In the genomic region with DNA sequence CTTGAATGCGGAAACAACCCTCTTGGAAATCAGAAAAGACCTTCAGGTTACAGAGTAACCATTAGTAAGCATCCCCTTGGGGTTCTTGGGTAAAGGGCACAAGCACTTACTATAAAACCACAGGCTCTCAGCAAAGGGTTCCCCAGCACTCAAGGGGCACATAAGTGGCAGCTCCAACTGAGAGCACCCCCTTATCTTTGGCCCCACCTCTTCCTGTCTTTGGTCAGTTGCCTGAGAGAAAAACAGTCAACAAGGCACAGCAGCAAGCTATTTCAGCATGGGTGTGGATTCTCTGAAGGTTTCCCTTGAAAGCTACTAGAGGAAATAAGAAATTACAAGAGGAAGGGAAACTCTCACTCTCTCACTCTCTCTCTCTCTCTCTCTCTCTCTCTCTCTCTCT, we compare ENCODE assay signal across 9 mouse cellular contexts. TPM values are rescaled to one million over a fixed set of nuclear protein-coding genes. Genes with fewer than 3 reads are reported as not detected.
DNase-seq lines count a peak whose midpoint lies in the region; ATAC-seq and TF ChIP-seq lines count a peak whose summit lies in the region.
"Had no signal": no experiment of that assay in that cellular context is flagged by ENCODE, and none has a peak within 500 bp of the region (broad histone marks: within the 10 kb centered on the region; RNA-seq: fewer than 3 reads in every experiment).

No protein-coding gene starts in this region.

- TF ChIP-seq RAD21 in MEL (IDR thresholded peaks at IDR 0.05; ENCODE audit: low read depth, low read length), result no peak

- peak; percentile 47 for DNase-seq in MEL (ENCODE audit: low read depth, low spot score)
- DNase-seq in lung, adult 18-20 months, result peak; percentile 89 to 91
- peak; percentile 4 for DNase-seq in spleen, adult 12 weeks (ENCODE audit: low spot score)
- DNase-seq in forebrain, embryonic 10.5 days (ENCODE audit: extremely low spot score, low spot score), result no peak
- no peak for DNase-seq in ovary, postnatal 14 days (ENCODE audit: low spot score)
- no peak for DNase-seq in urinary bladder, postnatal 10 days (ENCODE audit: low spot score)
- no peak for DNase-seq in right cerebral cortex, postnatal 4 days

- H3K9me3 ChIP-seq in MEL (replicated peaks; ENCODE audit: insufficient read depth, low read length), result no peaks in the 10 kb centered on the region
- no peaks in the 10 kb centered on the region for H3K9me3 ChIP-seq in heart, embryonic 13.5 days
- no peaks in the 10 kb centered on the region for H3K9me3 ChIP-seq in forebrain, embryonic 10.5 days
- H3K9me3 ChIP-seq: forebrain, embryonic 15.5 days had no signal

- H3K4me1 ChIP-seq in MEL (ENCODE audit: control insufficient read depth in 1 of 2, insufficient read depth in 2 of 2, low read length in 2 of 2), result no peaks in the 10 kb centered on the region
- peaks cover 40% of the 10 kb centered on the region for H3K4me1 ChIP-seq in heart, embryonic 13.5 days
- peaks cover 29% of the 10 kb centered on the region for H3K4me1 ChIP-seq in forebrain, embryonic 10.5 days

- ATAC-seq in heart, embryonic 13.5 days (ENCODE audit: extremely low read depth, insufficient number of reproducible peaks, low FRiP score, low TSS enrichment), result no peak
- ATAC-seq: forebrain, embryonic 15.5 days had no signal

- TF ChIP-seq POLR2A in MEL (IDR thresholded peaks at IDR 0.05; ENCODE audit: control insufficient read depth in 1 of 2, insufficient read depth in 1 of 2, low read depth in 1 of 2, low read length in 2 of 2, poor library complexity in 1 of 2), result no peak

- 67% methylated on average over 1 of the region's 1 CpGs for WGBS in heart, embryonic 13.5 days
- 93% methylated on average over 1 of the region's 1 CpGs for WGBS in forebrain, embryonic 10.5 days

- H3K79me2 ChIP-seq in MEL (ENCODE audit: control insufficient read depth, insufficient read depth, low read length, poor library complexity), result no peaks in the 10 kb centered on the region

- no peak overlapping the region for H3K4me3 ChIP-seq in MEL (ENCODE audit: control insufficient read depth in 1 of 2, insufficient read depth in 1 of 2, low read depth in 2 of 2, low read length in 2 of 2)
- no peak overlapping the region for H3K4me3 ChIP-seq in heart, embryonic 13.5 days
- no peak overlapping the region for H3K4me3 ChIP-seq in forebrain, embryonic 10.5 days
- H3K4me3 ChIP-seq: forebrain, embryonic 15.5 days had no signal

- no peak for TF ChIP-seq CTCF in MEL (IDR thresholded peaks at IDR 0.05 in 2 of 3, conservative IDR thresholded peaks at IDR 0.05 in 1 of 3; ENCODE audit: control insufficient read depth in 1 of 3, insufficient read depth in 1 of 3, low read depth in 2 of 3, low read length in 3 of 3, poor library complexity in 1 of 3, severe bottlenecking in 1 of 3)

- no peaks in the 10 kb centered on the region for H3K36me3 ChIP-seq in MEL (ENCODE audit: control insufficient read depth in 1 of 2, insufficient read depth in 2 of 2, low read length in 2 of 2)
- peaks cover 25% of the 10 kb centered on the region for H3K36me3 ChIP-seq in heart, embryonic 13.5 days
- H3K36me3 ChIP-seq in forebrain, embryonic 10.5 days (replicated peaks), result no peaks in the 10 kb centered on the region
- H3K36me3 ChIP-seq: forebrain, embryonic 15.5 days had no signal

- no peak for TF ChIP-seq EP300 in MEL (IDR thresholded peaks at IDR 0.05; ENCODE audit: low read depth in 1 of 2, low read length in 2 of 2)

- peak overlapping the region; percentile 80; the same call in 1 of the 2 replicates for H3K4me2 ChIP-seq in heart, embryonic 13.5 days
- H3K4me2 ChIP-seq: forebrain, embryonic 15.5 days had no signal

- no peaks in the 10 kb centered on the region; a peak in 1 of 4 replicates for H3K27me3 ChIP-seq in MEL (ENCODE audit: control insufficient read depth in 1 of 2, insufficient read depth in 2 of 2, low read length in 2 of 2)
- H3K27me3 ChIP-seq in heart, embryonic 13.5 days (replicated peaks), result no peaks in the 10 kb centered on the region; the same call in 1 of the 2 replicates
- H3K27me3 ChIP-seq in forebrain, embryonic 10.5 days (ENCODE audit: poor library complexity, severe bottlenecking), result peaks cover 33% of the 10 kb centered on the region

- no peak overlapping the region for H3K9ac ChIP-seq in MEL (ENCODE audit: control insufficient read depth, low read depth, low read length, poor library complexity, severe bottlenecking)
- H3K9ac ChIP-seq in heart, embryonic 13.5 days, result 0 out of 2 replicates have a peak overlapping the region, but pooled peaks have one; percentile 13
- H3K9ac ChIP-seq: forebrain, embryonic 15.5 days had no signal

- no peak overlapping the region for H3K27ac ChIP-seq in MEL (ENCODE audit: control insufficient read depth, low read depth, low read length)
- H3K27ac ChIP-seq in heart, embryonic 13.5 days (replicated peaks), result peak overlapping the region; percentile 30; the same call in 1 of the 2 replicates
- no peak overlapping the region for H3K27ac ChIP-seq in forebrain, embryonic 10.5 days
- H3K27ac ChIP-seq: forebrain, embryonic 15.5 days had no signal

TF ChIP-seq in MEL, 35 proteins besides CTCF, POLR2A, EP300 and RAD21:
- TF ChIP-seq BHLHE40 (IDR thresholded peaks at IDR 0.05; ENCODE audit: borderline replicate concordance, low read depth, low read length) (no peak), ETS1 (IDR thresholded peaks at IDR 0.05; ENCODE audit: low read depth, low read length) (no peak), MAZ (IDR thresholded peaks at IDR 0.05; ENCODE audit: low read depth, low read length) (no peak), MYC (IDR thresholded peaks at IDR 0.05; ENCODE audit: low read depth, low read length) (no peak), GATA1 (IDR thresholded peaks at IDR 0.05; ENCODE audit: low read depth, low read length) (no peak), GABPA (IDR thresholded peaks at IDR 0.05; ENCODE audit: low read depth, low read length) (no peak), TBP (IDR thresholded peaks at IDR 0.05; ENCODE audit: low read depth, low read length) (no peak), TAL1 (IDR thresholded peaks at IDR 0.05; ENCODE audit: low read length) (no peak), UBTF (IDR thresholded peaks at IDR 0.05; ENCODE audit: borderline replicate concordance, insufficient read depth, low read depth, low read length) (no peak), ZKSCAN1 (IDR thresholded peaks at IDR 0.05; ENCODE audit: low read depth, low read length) (no peak), JUND (IDR thresholded peaks at IDR 0.05; ENCODE audit: low read depth, low read length) (no peak), E2F4 (IDR thresholded peaks at IDR 0.05; ENCODE audit: borderline replicate concordance, low read depth, low read length) (no peak), MYB (IDR thresholded peaks at IDR 0.05; ENCODE audit: low read depth, low read length) (no peak), NRF1 (IDR thresholded peaks at IDR 0.05; ENCODE audit: insufficient read depth, low read depth, low read length, poor library complexity, severe bottlenecking) (no peak), NELFE (IDR thresholded peaks at IDR 0.05; ENCODE audit: low read depth, low read length) (no peak), RCOR1 (IDR thresholded peaks at IDR 0.05; ENCODE audit: low read depth, low read length) (no peak), CHD2 (IDR thresholded peaks at IDR 0.05; ENCODE audit: low read length) (no peak), POLR2AphosphoS2 (IDR thresholded peaks at IDR 0.05; ENCODE audit: low read length) (no peak)

RNA-seq across cellular contexts. Expression of a gene that starts 4.3 kb away (rescaled TPM):
- not detected in 2 replicates for total RNA-seq in MEL (2012; rRNA removed)
- not detected for polyA plus RNA-seq in MEL (2012; ENCODE audit: insufficient read depth in 1 of 2, insufficient read length in 2 of 2, low read depth in 1 of 2, low replicate concordance in 2 of 2, missing spikeins in 1 of 2)
- 247 and 281 TPM in 2 replicates for polyA plus RNA-seq in heart, embryonic 13.5 days (2015; fragmentation: Nextera tagmentation; extraction: Ambion mirVana)
- polyA plus RNA-seq in forebrain, embryonic 10.5 days (2016; fragmentation: Nextera tagmentation; extraction: Ambion mirVana), result 96.1 and 108 TPM in 2 replicates

Comparison
In these comparisons a context has a peak if more than half of its experiments do, and no peak if none do; other contexts are left out.
1. DNase-seq: peak in MEL (single experiment), lung, adult 18-20 months (2 of 2) and spleen, adult 12 weeks (single experiment); none in forebrain, embryonic 10.5 days (single experiment), ovary, postnatal 14 days (single experiment), urinary bladder, postnatal 10 days (single experiment) and right cerebral cortex, postnatal 4 days (single experiment).
2. RNA of a gene that starts 4.3 kb away (polyA plus RNA-seq): 247 to 281 TPM in heart, embryonic 13.5 days and 96.1 to 108 TPM in forebrain, embryonic 10.5 days; not detected in MEL; every median in the first group is over 10 times any median in the second.